Mouse (Mus musculus) CH12.LX (cell line): ENCODE measurements around the gene Sorcs1. TPM values are rescaled to one million over a fixed set of nuclear protein-coding genes. Genes with fewer than 3 reads are reported as not detected.

Experiments used
- DNase-seq: peaks from one replicate; pipeline ENCODE4 v3.0.0-alpha.2; 2013; ENCODE audit errors: extremely low read depth
- H3K27ac ChIP-seq: 2 replicates; pipeline ENCODE4 v1.5.1; 2012; ENCODE audit warnings: low read depth, mild to moderate bottlenecking, control low read depth, moderate library complexity; ENCODE audit not compliant: insufficient read depth
- H3K27me3 ChIP-seq: replicated peaks from 2 replicates; pipeline ENCODE3; 2012; ENCODE audit warnings: inconsistent platforms
- H3K36me3 ChIP-seq, 2 experiments: replicated peaks in 1 of 2; 2 replicates each; pipeline versions ENCODE3 to v1.6.1; 2012; ENCODE audit warnings: inconsistent platforms in 1 of 2, low read length in 1 of 2, mild to moderate bottlenecking in 1 of 2, mixed read lengths in 1 of 2, moderate library complexity in 1 of 2; ENCODE audit not compliant: control insufficient read depth in 1 of 2, insufficient read depth in 1 of 2
- H3K4me1 ChIP-seq, 2 experiments: 2 replicates each; pipeline ENCODE4 v1.6.1; 2012; ENCODE audit warnings: inconsistent platforms in 1 of 2, moderate library complexity in 1 of 2; ENCODE audit not compliant: insufficient read depth in 2 of 2, control insufficient read depth in 1 of 2
- H3K4me2 ChIP-seq: 2 replicates; pipeline ENCODE4 v1.6.1; 2012; ENCODE audit warnings: low read depth, mild to moderate bottlenecking, control low read depth; ENCODE audit not compliant: poor library complexity, insufficient read depth, severe bottlenecking
- H3K4me3 ChIP-seq, 3 experiments: fragments of 150-350 bp in 1 of 3; sonication (generic) in 1 of 3; replicated peaks in 1 of 3; 2 replicates each; pipeline versions ENCODE3 to v1.5.1; 2011 to 2012; ENCODE audit warnings: low read depth in 2 of 3, low read length in 2 of 3, mild to moderate bottlenecking in 2 of 3, moderate library complexity in 2 of 3, control low read depth in 1 of 3, improper control_type of control experiment in 1 of 3, inconsistent platforms in 1 of 3, mixed read lengths in 1 of 3; ENCODE audit not compliant: poor library complexity in 1 of 3
- H3K79me2 ChIP-seq: replicated peaks from 2 replicates; pipeline ENCODE4 v1.6.1; 2012; ENCODE audit warnings: mild to moderate bottlenecking, moderate library complexity; ENCODE audit not compliant: control insufficient read depth, poor library complexity, insufficient read depth, severe bottlenecking; ENCODE audit errors: extremely low read depth
- H3K9ac ChIP-seq: 2 replicates; pipeline ENCODE4 v1.6.1; 2012; ENCODE audit warnings: low read depth, mild to moderate bottlenecking, control low read depth, moderate library complexity; ENCODE audit not compliant: insufficient read depth
- H3K9me3 ChIP-seq: replicated peaks from 2 replicates; pipeline ENCODE3; 2012; ENCODE audit warnings: low read length, inconsistent platforms, mixed read lengths
- ELF1 ChIP-seq: IDR thresholded peaks from 2 replicates; pipeline ENCODE4 v1.6.1; 2014; ENCODE audit warnings: low read depth, mild to moderate bottlenecking, inconsistent platforms, low read length, improper control_type of control experiment
- ETS1 ChIP-seq: conservative IDR thresholded peaks from 2 replicates; pipeline ENCODE4 v1.6.1; 2012; ENCODE audit warnings: low read depth, mild to moderate bottlenecking, inconsistent platforms, low read length, improper control_type of control experiment, moderate library complexity
- GABPA ChIP-seq: IDR thresholded peaks from 2 replicates; pipeline ENCODE4 v1.6.1; 2012; ENCODE audit warnings: low read depth, low read length, improper control_type of control experiment, inconsistent platforms; ENCODE audit not compliant: insufficient replicate concordance
- HCFC1 ChIP-seq: IDR thresholded peaks from 2 replicates; pipeline ENCODE4 v1.6.1; 2012; ENCODE audit warnings: low read depth, mild to moderate bottlenecking, inconsistent platforms, low read length, improper control_type of control experiment
- JUND ChIP-seq: conservative IDR thresholded peaks from 2 replicates; pipeline ENCODE4 v1.6.1; 2011; ENCODE audit warnings: low read depth, low read length, improper control_type of control experiment
- KAT2A ChIP-seq: IDR thresholded peaks from 2 replicates; pipeline ENCODE4 v1.6.1; 2012; ENCODE audit warnings: low read length, improper control_type of control experiment, inconsistent platforms; ENCODE audit not compliant: insufficient replicate concordance
- MAZ ChIP-seq: IDR thresholded peaks from 2 replicates; pipeline ENCODE4 v1.6.1; 2012; ENCODE audit warnings: low read depth, mild to moderate bottlenecking, inconsistent platforms, low read length, improper control_type of control experiment, moderate library complexity
- MXI1 ChIP-seq: IDR thresholded peaks from 2 replicates; pipeline ENCODE4 v1.6.1; 2011; ENCODE audit warnings: mild to moderate bottlenecking, low read depth, low read length, improper control_type of control experiment
- MYC ChIP-seq: IDR thresholded peaks from 2 replicates; pipeline ENCODE4 v1.6.1; 2011; ENCODE audit warnings: low read depth, mild to moderate bottlenecking, improper control_type of control experiment, low read length
- NELFE ChIP-seq: IDR thresholded peaks from 2 replicates; pipeline ENCODE4 v1.6.1; 2011; ENCODE audit warnings: low read depth, low read length, improper control_type of control experiment
- NRF1 ChIP-seq: IDR thresholded peaks from 2 replicates; pipeline ENCODE4 v1.6.1; 2014; ENCODE audit warnings: low read depth, mild to moderate bottlenecking, inconsistent platforms, low read length, improper control_type of control experiment, moderate library complexity
- PAX5 ChIP-seq: IDR thresholded peaks from 2 replicates; pipeline ENCODE4 v1.6.1; 2012; ENCODE audit warnings: low read length, inconsistent platforms, mixed read lengths
- RAD21 ChIP-seq: IDR thresholded peaks from 2 replicates; pipeline ENCODE4 v1.6.1; 2011; ENCODE audit warnings: low read depth, mild to moderate bottlenecking, low read length, improper control_type of control experiment, moderate library complexity
- RCOR1 ChIP-seq: conservative IDR thresholded peaks from 2 replicates; pipeline ENCODE4 v1.6.1; 2012; ENCODE audit warnings: low read depth, mild to moderate bottlenecking, inconsistent platforms, low read length, improper control_type of control experiment
- SMC3 ChIP-seq: IDR thresholded peaks from 2 replicates; pipeline ENCODE4 v1.6.1; 2011; ENCODE audit warnings: low read depth, low read length, improper control_type of control experiment
- USF1 ChIP-seq: IDR thresholded peaks from 2 replicates; pipeline ENCODE4 v1.6.1; 2014; ENCODE audit warnings: low read depth, mild to moderate bottlenecking, inconsistent platforms, low read length, improper control_type of control experiment
- USF2 ChIP-seq: conservative IDR thresholded peaks from 2 replicates; pipeline ENCODE4 v1.6.1; 2011; ENCODE audit warnings: low read depth, low read length, improper control_type of control experiment
- ZC3H11A ChIP-seq: IDR thresholded peaks from 2 replicates; pipeline ENCODE4 v1.6.1; 2012; ENCODE audit warnings: low read depth, mild to moderate bottlenecking, inconsistent platforms, low read length, improper control_type of control experiment
- ZKSCAN1 ChIP-seq: IDR thresholded peaks from 2 replicates; pipeline ENCODE4 v1.6.1; 2012; ENCODE audit warnings: low read depth, inconsistent platforms, low read length, improper control_type of control experiment, borderline replicate concordance
- ZNF384 ChIP-seq: IDR thresholded peaks from 2 replicates; pipeline ENCODE4 v1.6.1; 2012; ENCODE audit warnings: low read depth, low read length, improper control_type of control experiment, inconsistent platforms
- dilution Hi-C: fragments of 300-500 bp; cut with MboI; formaldehyde crosslinking; loops from 2 replicates; pipeline ENCODE4 v1.14.3; 2020; ENCODE audit warnings: low sequenced_read_pairs; ENCODE audit not compliant: extremely low pct_unique_long_range_greater_than_20kb, extremely low pct_ligation_motif_present
- in situ Hi-C: fragments of 300-500 bp; cut with MboI; formaldehyde crosslinking; loops from 3 replicates; pipeline ENCODE4 v1.14.3; 2019; ENCODE audit warnings: low sequenced_read_pairs, low pct_ligation_motif_present, low pct_unique_long_range_greater_than_20kb, mixed read lengths
- polyA plus RNA-seq: library from polyadenylated mRNA; unstranded; fragments of >175 nt; gene quantifications from 2 replicates; pipeline ENCODE4 v1.2.1, GENCODE M21; 2012; ENCODE audit warnings: low read depth; ENCODE audit not compliant: insufficient read length
- total RNA-seq, 2 experiments: library from RNA; depleted of rRNA; stranded (reverse); fragments of 300-350 nt in 1 of 2; fragments of >200 nt in 1 of 2; gene quantifications; 2 replicates each; pipeline ENCODE4 v1.2.3; 2012 to 2014

The Sorcs1 gene
- total and polyA plus RNA-seq, 3 experiments: 0.08 TPM; not detected in 2

DNA sequence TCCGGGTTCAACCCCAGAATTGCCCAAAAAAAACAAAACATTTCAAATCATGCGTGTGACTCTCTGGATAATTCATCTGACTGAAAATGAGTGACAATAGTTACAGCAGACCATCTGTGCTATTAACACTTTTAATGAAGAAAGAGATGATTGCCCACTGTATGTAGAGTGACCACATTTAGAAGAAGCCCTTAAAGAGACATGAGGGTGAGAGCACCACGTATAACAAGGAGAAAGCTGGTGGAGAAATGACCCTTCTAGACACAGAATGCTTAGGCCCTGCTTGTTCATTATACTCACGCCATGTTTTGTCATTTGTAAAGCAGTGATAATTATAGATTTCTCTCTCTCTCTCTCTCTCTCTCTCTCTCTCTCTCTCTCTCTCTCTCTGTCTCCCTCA lies 499.6 kb downstream of the Sorcs1 start:
- H3K4me2 ChIP-seq: no peak overlapping the region
- H3K27ac ChIP-seq: no peak overlapping the region
- dilution Hi-C loops (no loop called here), in situ Hi-C loops (no loop called here)
- H3K27me3 ChIP-seq: no peaks in the 10 kb centered on the region
- H3K4me1 ChIP-seq: no peaks in the 10 kb centered on the region
- DNase-seq: no peak
- TF ChIP-seq USF1 (no peak), PAX5 (no peak), ZNF384 (no peak), SMC3 (no peak), HCFC1 (no peak), GABPA (no peak), MYC (no peak), NRF1 (no peak), KAT2A (no peak), ZC3H11A (no peak)
- H3K4me3 ChIP-seq: no peak overlapping the region
- H3K9ac ChIP-seq: no peak overlapping the region
- no peaks in the 10 kb centered on the region for H3K36me3 ChIP-seq
- H3K9me3 ChIP-seq: peaks cover 69% of the 10 kb centered on the region
- H3K79me2 ChIP-seq: no peaks in the 10 kb centered on the region

DNA sequence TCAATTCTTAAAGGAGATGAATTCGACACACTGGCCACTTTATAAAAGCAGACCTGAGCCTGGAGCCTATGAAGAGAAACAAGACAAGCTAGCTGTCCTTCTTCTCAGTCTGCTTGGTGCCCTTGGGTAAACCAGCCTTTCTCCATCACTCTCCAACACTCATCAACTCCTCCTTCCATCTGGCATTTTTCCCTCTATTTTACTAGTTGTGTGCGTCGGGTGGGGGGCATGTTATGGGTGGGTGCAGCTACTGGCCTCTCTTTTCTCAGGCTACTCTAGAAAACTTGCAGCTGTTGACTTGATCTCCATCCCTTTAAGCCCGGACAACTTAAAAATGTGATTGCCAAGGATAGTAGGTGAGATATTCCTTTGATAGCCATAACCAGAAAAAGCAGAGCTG lies 500.3 kb downstream of the Sorcs1 start:
- H3K36me3 ChIP-seq: no peaks in the 10 kb centered on the region
- H3K27ac ChIP-seq: no peak overlapping the region
- DNase-seq: no peak
- dilution Hi-C loops (no loop called here), in situ Hi-C loops (no loop called here)
- peaks cover 68% of the 10 kb centered on the region for H3K9me3 ChIP-seq
- H3K79me2 ChIP-seq: no peaks in the 10 kb centered on the region
- H3K9ac ChIP-seq: no peak overlapping the region
- H3K4me3 ChIP-seq: no peak overlapping the region
- no peak overlapping the region for H3K4me2 ChIP-seq
- H3K27me3 ChIP-seq: no peaks in the 10 kb centered on the region
- no peaks in the 10 kb centered on the region for H3K4me1 ChIP-seq
- TF ChIP-seq ETS1: no peak
- no peak for TF ChIP-seq PAX5
- TF ChIP-seq ELF1: no peak
- no peak for TF ChIP-seq KAT2A
- TF ChIP-seq RCOR1: no peak
- TF ChIP-seq GABPA: no peak
- TF ChIP-seq USF2: no peak
- TF ChIP-seq MXI1: no peak
- no peak for TF ChIP-seq MAZ
- TF ChIP-seq ZKSCAN1: no peak
- TF ChIP-seq NELFE: no peak
- no peak for TF ChIP-seq RAD21
- no peak for TF ChIP-seq JUND
